Mouse (Mus musculus): Measurements from ENCODE around the gene Ssty2. TPM values are rescaled to one million over a fixed set of nuclear protein-coding genes. Genes with fewer than 3 reads are reported as not detected.
"Not testable (repeated sequence)": the region's sequence is repeated elsewhere in the genome, so short reads cannot be mapped to it uniquely, and the experiment has no call there.

The Ssty2 gene
- total RNA-seq (2014; rRNA removed; ENCODE audit: low replicate concordance), result not detected in 2 replicates
- polyA plus RNA-seq (2015; fragmentation: Nextera tagmentation; extraction: Ambion mirVana), result not detected in 2 replicates

GRCm38 (mm10) chrY:67047972-67048371 is at the start of gene Ssty2:
Gene Ssty2, minus strand, starts transcription at chrY:67048072.
- H3K27ac ChIP-seq (ENCODE audit: low read depth); H3K36me3 ChIP-seq (replicated peaks; ENCODE audit: control insufficient read depth, insufficient read depth, low read length); DNase-seq (ENCODE audit: low spot score); H3K27me3 ChIP-seq (ENCODE audit: control insufficient read depth, insufficient read depth, low read length); H3K4me2 ChIP-seq (ENCODE audit: low read depth, low read length); H3K4me3 ChIP-seq (ENCODE audit: low read depth, low read length); H3K9me3 ChIP-seq (replicated peaks; ENCODE audit: control insufficient read depth, low read length); ATAC-seq (ENCODE audit: insufficient read depth, low read depth); H3K9ac ChIP-seq (replicated peaks; ENCODE audit: low read depth, low read length); H3K4me1 ChIP-seq (ENCODE audit: control insufficient read depth, insufficient read depth): not testable (repeated sequence)
- no CpG with 5 or more reads among the region's 4 CpGs for WGBS
